Mouse (Mus musculus) spleen, adult 2 months (tissue): ENCODE measurements around the gene Dsp.

Experiments used
- CTCF ChIP-seq: fragments of 200-500 bp; IDR thresholded peaks from 2 replicates; pipeline ENCODE4 v1.5.1; 2011; ENCODE audit warnings: mild to moderate bottlenecking, inconsistent platforms; ENCODE audit not compliant: insufficient read depth, insufficient read length, insufficient replicate concordance; ENCODE audit errors: extremely low read depth
- POLR2A ChIP-seq: fragments of 200-500 bp; IDR thresholded peaks from 2 replicates; pipeline ENCODE4 v1.6.1; 2011; ENCODE audit warnings: low read depth, low read length, inconsistent platforms

- TF ChIP-seq POLR2A, result no peak
- TF ChIP-seq CTCF, result no peak
Observed at GRCm38 (mm10) chr13:38232411-38232810, 81.3 kb downstream of the Dsp start.
